Mouse (Mus musculus) hindbrain, embryonic 14.5 days (tissue): ENCODE data around the gene Fig4. TPM values are rescaled to one million over a fixed set of nuclear protein-coding genes. Genes with fewer than 3 reads are reported as not detected.
A peak's percentile ranks its signal among the peaks of the same experiment; 100 is the strongest.

ENCODE experiments used
- ATAC-seq: fragments of 200-750 bp; cut with Nextera tagmentation; 2 replicates; pipeline ENCODE4 v1.8.0; 2017; ENCODE audit warnings: moderate number of reproducible peaks, mild to moderate bottlenecking, moderate TSS enrichment, moderate library complexity; ENCODE audit not compliant: low FRiP score
- DNase-seq: peaks from one replicate; pipeline ENCODE4 v3.0.0-alpha.2; 2015; ENCODE audit warnings: low spot score
- H3K27ac ChIP-seq: fragments of 300-500 bp; sonication (generic); 2 replicates; pipeline ENCODE4 v1.5.1; 2014; ENCODE audit warnings: mild to moderate bottlenecking, moderate library complexity
- H3K27me3 ChIP-seq: fragments of 300-500 bp; sonication (generic); 2 replicates; pipeline ENCODE4 v1.6.1; 2014; ENCODE audit warnings: mild to moderate bottlenecking, low read length, mixed read lengths; ENCODE audit not compliant: control insufficient read depth, insufficient read depth
- H3K36me3 ChIP-seq: fragments of 300-500 bp; sonication (generic); replicated peaks from 2 replicates; pipeline ENCODE4 v1.6.1; 2014; ENCODE audit not compliant: control insufficient read depth, insufficient read depth
- H3K4me1 ChIP-seq: fragments of 300-500 bp; sonication (generic); replicated peaks from 2 replicates; pipeline ENCODE4 v1.6.1; 2014; ENCODE audit warnings: antibody characterized with exemption, low read length, mixed read lengths; ENCODE audit not compliant: control insufficient read depth, insufficient read depth
- H3K4me2 ChIP-seq: fragments of 300-500 bp; sonication (generic); replicated peaks from 2 replicates; pipeline ENCODE4 v1.6.1; 2014; ENCODE audit warnings: mild to moderate bottlenecking, moderate library complexity
- H3K4me3 ChIP-seq: fragments of 300-500 bp; sonication (generic); replicated peaks from 2 replicates; pipeline ENCODE4 v1.5.1; 2014; ENCODE audit warnings: mild to moderate bottlenecking, low read length
- H3K9ac ChIP-seq: fragments of 300-500 bp; sonication (generic); 2 replicates; pipeline ENCODE4 v1.6.1; 2014
- H3K9me3 ChIP-seq: fragments of 300-500 bp; sonication (generic); 2 replicates; pipeline ENCODE4 v1.6.1; 2016; ENCODE audit warnings: low read length; ENCODE audit not compliant: control insufficient read depth
- WGBS: fragments of 180-500 bp; shearing (Covaris S2); extraction: QIAGEN DNeasy Blood & Tissue Kit; methylation state at CpG from one replicate; pipeline ENCODE4 v1.1.7; 2014; 5-methylcytosine and 5-hydroxymethylcytosine counted together
- polyA plus RNA-seq: library from polyadenylated mRNA; unstranded; fragments of >200 nt; fragmentation: Nextera tagmentation; extraction: Ambion mirVana; gene quantifications from 2 replicates; pipeline ENCODE4 v1.2.1, GENCODE M21; 2014

Gene Fig4
- polyA plus RNA-seq, 1 experiment from 2014 or later, result 31.8 TPM

GRCm38 (mm10) chr10:41246111-41246510 lies 56.9 kb downstream of the Fig4 start:
- no peaks in the 10 kb centered on the region for H3K9me3 ChIP-seq
- WGBS, result 45% methylated on average over 5 of the region's 5 CpGs
- H3K4me2 ChIP-seq, result no peak overlapping the region
- no peak for ATAC-seq
- H3K9ac ChIP-seq, result no peak overlapping the region
- no peaks in the 10 kb centered on the region for H3K27me3 ChIP-seq
- peaks cover 10% of the 10 kb centered on the region; the same call in 1 of the 2 replicates for H3K36me3 ChIP-seq
- H3K4me3 ChIP-seq, result no peak overlapping the region
- DNase-seq, result no peak
- no peaks in the 10 kb centered on the region for H3K4me1 ChIP-seq
- no peak overlapping the region for H3K27ac ChIP-seq

- 87% methylated on average over 6 of the region's 6 CpGs for WGBS
- Histone ChIP-seq H3K36me3 (peaks cover 5% of the 10 kb centered on the region; the same call in 1 of the 2 replicates), H3K27me3 (no peaks in the 10 kb centered on the region), H3K4me2 (no peak overlapping the region), H3K4me1 (no peaks in the 10 kb centered on the region), H3K9ac (no peak overlapping the region), H3K4me3 (no peak overlapping the region), H3K9me3 (no peaks in the 10 kb centered on the region), H3K27ac (no peak overlapping the region)
- peak; percentile 59 for ATAC-seq
- DNase-seq, result no peak
These were observed 57.6 kb downstream of the Fig4 start for GRCm38 (mm10) chr10:41245477-41245876.

GRCm38 (mm10) chr10:41245028-41245427 lies 58.0 kb downstream of the Fig4 start:
- H3K27ac ChIP-seq, result no peak overlapping the region
- no peaks in the 10 kb centered on the region for H3K27me3 ChIP-seq
- ATAC-seq, result no peak
- no peak for DNase-seq
- no peak overlapping the region for H3K9ac ChIP-seq
- no peak overlapping the region for H3K4me2 ChIP-seq
- H3K4me1 ChIP-seq, result no peaks in the 10 kb centered on the region
- H3K4me3 ChIP-seq, result no peak overlapping the region
- peaks cover 5% of the 10 kb centered on the region; the same call in 1 of the 2 replicates for H3K36me3 ChIP-seq
- 90% methylated on average over 6 of the region's 6 CpGs for WGBS
- H3K9me3 ChIP-seq, result no peaks in the 10 kb centered on the region

- WGBS, result 94% methylated on average over 6 of the region's 6 CpGs
- Histone ChIP-seq H3K4me2 (no peak overlapping the region), H3K36me3 (peaks cover 11% of the 10 kb centered on the region; the same call in 1 of the 2 replicates), H3K4me3 (no peak overlapping the region), H3K9me3 (no peaks in the 10 kb centered on the region), H3K4me1 (no peaks in the 10 kb centered on the region), H3K9ac (no peak overlapping the region), H3K27ac (no peak overlapping the region), H3K27me3 (no peaks in the 10 kb centered on the region)
- DNase-seq, result no peak
- ATAC-seq, result no peak
These were observed 59.1 kb downstream of the Fig4 start for GRCm38 (mm10) chr10:41243930-41244329.

GRCm38 (mm10) chr10:41241558-41242242 lies 61.4 kb downstream of the Fig4 start:
- H3K9me3 ChIP-seq, result no peaks in the 10 kb centered on the region
- no peak overlapping the region for H3K9ac ChIP-seq
- H3K4me2 ChIP-seq, result no peak overlapping the region
- no peak overlapping the region for H3K4me3 ChIP-seq
- H3K4me1 ChIP-seq, result no peaks in the 10 kb centered on the region
- WGBS, result 89% methylated on average over 6 of the region's 6 CpGs
- DNase-seq, result no peak
- H3K27me3 ChIP-seq, result no peaks in the 10 kb centered on the region
- H3K36me3 ChIP-seq, result peaks cover 5% of the 10 kb centered on the region; the same call in 1 of the 2 replicates
- H3K27ac ChIP-seq, result no peak overlapping the region
- no peak for ATAC-seq

- no peak for DNase-seq
- no peak for ATAC-seq
- no peaks in the 10 kb centered on the region for H3K27me3 ChIP-seq
- H3K9ac ChIP-seq, result no peak overlapping the region
- WGBS, result 71% methylated on average over 7 of the region's 7 CpGs
- H3K4me1 ChIP-seq, result no peaks in the 10 kb centered on the region
- no peak overlapping the region for H3K4me2 ChIP-seq
- H3K27ac ChIP-seq, result no peak overlapping the region
- no peaks in the 10 kb centered on the region for H3K9me3 ChIP-seq
- H3K36me3 ChIP-seq, result peaks cover 5% of the 10 kb centered on the region; the same call in 1 of the 2 replicates
- no peak overlapping the region for H3K4me3 ChIP-seq
These were observed 62.0 kb downstream of the Fig4 start for GRCm38 (mm10) chr10:41241080-41241479.

- H3K4me1 ChIP-seq, result no peaks in the 10 kb centered on the region
These were observed 67.0 kb downstream of the Fig4 start for GRCm38 (mm10) chr10:41236020-41236419.

GRCm38 (mm10) chr10:41235584-41235983 lies 67.5 kb downstream of the Fig4 start:
- no peak overlapping the region for H3K9ac ChIP-seq
- H3K4me2 ChIP-seq, result no peak overlapping the region
- 73% methylated on average over 3 of the region's 3 CpGs for WGBS
- H3K27ac ChIP-seq, result no peak overlapping the region
- ATAC-seq (no peak), DNase-seq (no peak)
- H3K36me3 ChIP-seq, result peaks cover 10% of the 10 kb centered on the region; the same call in 1 of the 2 replicates
- H3K4me1 ChIP-seq, result no peaks in the 10 kb centered on the region
- no peaks in the 10 kb centered on the region for H3K9me3 ChIP-seq
- H3K27me3 ChIP-seq, result no peaks in the 10 kb centered on the region
- no peak overlapping the region for H3K4me3 ChIP-seq

More at GRCm38 (mm10) chr10:41236020-41236419, 67.0 kb downstream of the Fig4 start:
- WGBS, result 89% methylated on average over 2 of the region's 2 CpGs
- no peak overlapping the region for H3K4me2 ChIP-seq
- ATAC-seq, result no peak
- H3K36me3 ChIP-seq, result peaks cover 10% of the 10 kb centered on the region; the same call in 1 of the 2 replicates
- no peak overlapping the region for H3K9ac ChIP-seq
- no peak overlapping the region for H3K27ac ChIP-seq
- H3K9me3 ChIP-seq, result no peaks in the 10 kb centered on the region
- DNase-seq, result no peak
- no peaks in the 10 kb centered on the region for H3K27me3 ChIP-seq
- H3K4me3 ChIP-seq, result no peak overlapping the region

- no peak overlapping the region for H3K4me3 ChIP-seq
- no peak overlapping the region for H3K4me2 ChIP-seq
- H3K9me3 ChIP-seq, result no peaks in the 10 kb centered on the region
- H3K9ac ChIP-seq, result no peak overlapping the region
- H3K27me3 ChIP-seq, result no peaks in the 10 kb centered on the region
- 96% methylated on average over 2 of the region's 2 CpGs for WGBS
- H3K4me1 ChIP-seq, result no peaks in the 10 kb centered on the region
- ATAC-seq (no peak), DNase-seq (no peak)
- peaks cover 10% of the 10 kb centered on the region; the same call in 1 of the 2 replicates for H3K36me3 ChIP-seq
- H3K27ac ChIP-seq, result no peak overlapping the region
These were observed 67.9 kb downstream of the Fig4 start for GRCm38 (mm10) chr10:41235159-41235558.
